Mouse (Mus musculus) testis, adult 2 months (tissue): ENCODE data around the gene Rhbdf1.

Source experiments
- CTCF ChIP-seq: fragments of 200-500 bp; IDR thresholded peaks from 2 replicates; pipeline ENCODE4 v1.5.1; 2012; ENCODE audit warnings: low read depth, mild to moderate bottlenecking, inconsistent platforms, low read length, moderate library complexity; ENCODE audit not compliant: control insufficient read depth, insufficient read depth, insufficient replicate concordance
- POLR2A ChIP-seq: fragments of 200-500 bp; IDR thresholded peaks from 2 replicates; pipeline ENCODE4 v1.6.1; 2012; ENCODE audit warnings: low read depth, mild to moderate bottlenecking, inconsistent platforms, low read length, moderate library complexity; ENCODE audit not compliant: control insufficient read depth

DNA sequence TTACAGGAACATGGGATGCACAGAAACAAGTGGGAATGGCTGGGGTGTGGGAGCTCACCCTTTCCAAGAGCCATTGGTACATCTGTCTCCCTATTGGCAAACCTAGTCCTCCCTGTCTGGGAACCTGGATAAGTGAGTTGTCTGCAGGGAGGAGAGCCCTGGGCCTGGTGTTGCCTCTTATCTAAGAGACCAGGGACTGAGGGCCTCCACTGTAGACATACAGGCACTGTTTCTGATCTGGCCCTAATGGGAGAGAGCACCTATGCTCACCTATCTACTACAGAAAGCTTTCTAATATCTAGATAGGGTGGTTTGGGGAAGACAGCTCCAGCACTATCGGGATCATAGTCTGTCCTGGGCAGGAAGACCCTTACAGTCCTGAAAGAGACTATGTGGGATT is 34.0 kb upstream of the Rhbdf1 start:
- TF ChIP-seq CTCF (no peak), POLR2A (no peak)
